Mouse (Mus musculus) liver, embryonic 11.5 days (tissue): ENCODE measurements at regions not wholly inside any gene's neighbourhood (a gene's known extent, or its start where the extent isn't known, plus 50 kb on each side); places are given as distances from the start of the nearest gene placed in this dataset.

Experiments
- ATAC-seq: fragments of 200-750 bp; cut with Nextera tagmentation; replicated peaks from 2 replicates; pipeline ENCODE4 v1.8.0; 2017; ENCODE audit warnings: moderate number of reproducible peaks, mild to moderate bottlenecking, moderate TSS enrichment, moderate library complexity; ENCODE audit not compliant: low FRiP score
- DNase-seq: peaks from one replicate; pipeline ENCODE4 v3.0.0-alpha.2; 2017; ENCODE audit warnings: low spot score
- H3K27ac ChIP-seq: fragments of 300-500 bp; sonication (generic); 2 replicates; pipeline ENCODE4 v1.5.1; 2014; ENCODE audit warnings: mild to moderate bottlenecking, low read depth, low read length, control low read depth
- H3K27me3 ChIP-seq: fragments of 300-500 bp; sonication (generic); replicated peaks from 2 replicates; pipeline ENCODE4 v1.6.1; 2014; ENCODE audit warnings: low read length, mixed read lengths; ENCODE audit not compliant: control insufficient read depth, insufficient read depth
- H3K36me3 ChIP-seq: fragments of 300-500 bp; sonication (generic); 2 replicates; pipeline ENCODE4 v1.6.1; 2014; ENCODE audit warnings: mild to moderate bottlenecking, low read length, moderate library complexity, mixed read lengths; ENCODE audit not compliant: control insufficient read depth, insufficient read depth
- H3K4me1 ChIP-seq: fragments of 300-500 bp; sonication (generic); replicated peaks from 2 replicates; pipeline ENCODE4 v1.6.1; 2014; ENCODE audit warnings: low read length, mixed read lengths; ENCODE audit not compliant: control insufficient read depth, insufficient read depth
- H3K4me2 ChIP-seq: fragments of 300-500 bp; sonication (generic); 2 replicates; pipeline ENCODE4 v1.6.1; 2014; ENCODE audit warnings: mild to moderate bottlenecking, control low read depth, moderate library complexity
- H3K4me3 ChIP-seq: fragments of 300-500 bp; sonication (generic); 2 replicates; pipeline ENCODE4 v1.5.1; 2014; ENCODE audit warnings: low read depth, low read length, control low read depth
- H3K9ac ChIP-seq: fragments of 300-500 bp; sonication (generic); 2 replicates; pipeline ENCODE4 v1.6.1; 2014; ENCODE audit warnings: low read depth, low read length, control low read depth
- H3K9me3 ChIP-seq: fragments of 300-500 bp; sonication (generic); 2 replicates; pipeline ENCODE4 v1.6.1; 2016; ENCODE audit warnings: low read length, inconsistent platforms, mixed read lengths; ENCODE audit not compliant: control insufficient read depth
- WGBS: fragments of 180-500 bp; shearing (Covaris S2); extraction: QIAGEN DNeasy Blood & Tissue Kit; methylation state at CpG from one replicate; pipeline ENCODE4 v1.1.7; 2014; 5-methylcytosine and 5-hydroxymethylcytosine counted together

GRCm38 (mm10) chr1:91734731-91735130, 66.5 kb upstream of the Twist2 start:
- WGBS: 87% methylated on average over 2 of the region's 2 CpGs

DNA sequence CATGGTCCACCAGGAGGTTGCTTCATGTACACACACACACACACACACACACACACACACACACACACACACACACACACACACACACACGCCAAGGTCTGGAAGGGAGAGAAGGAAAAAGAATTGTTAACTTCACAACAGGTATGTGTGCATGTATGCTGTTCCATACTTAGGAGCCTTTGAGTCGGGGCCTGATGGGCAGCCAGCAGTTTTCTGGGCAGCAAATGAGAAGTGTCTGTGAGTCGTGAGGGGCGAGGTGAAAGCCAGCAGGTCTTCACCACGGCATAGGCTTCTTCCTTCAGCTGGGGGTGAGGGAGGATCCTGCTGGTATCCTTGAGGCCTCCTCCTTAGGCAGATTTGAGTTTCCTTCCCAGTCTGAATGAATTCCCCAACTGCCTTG, 65.8 kb upstream of the Twist2 start:
- ATAC-seq (no peak), DNase-seq (peak; percentile 6)
- Histone ChIP-seq H3K4me1 (no peaks in the 10 kb centered on the region), H3K27ac (no peak overlapping the region), H3K36me3 (no peaks in the 10 kb centered on the region), H3K27me3 (no peaks in the 10 kb centered on the region), H3K4me3 (no peak overlapping the region), H3K9ac (no peak overlapping the region), H3K4me2 (no peak overlapping the region), H3K9me3 (no peaks in the 10 kb centered on the region)
- 67% methylated on average over 4 of the region's 5 CpGs for WGBS

More at GRCm38 (mm10) chr1:91734731-91735130, 66.5 kb upstream of the Twist2 start:
- no peak for ATAC-seq
- Histone ChIP-seq H3K4me3 (no peak overlapping the region), H3K9ac (no peak overlapping the region), H3K4me1 (no peaks in the 10 kb centered on the region), H3K36me3 (no peaks in the 10 kb centered on the region), H3K4me2 (no peak overlapping the region), H3K27me3 (no peaks in the 10 kb centered on the region), H3K9me3 (no peaks in the 10 kb centered on the region), H3K27ac (no peak overlapping the region)
- DNase-seq: no peak

DNA sequence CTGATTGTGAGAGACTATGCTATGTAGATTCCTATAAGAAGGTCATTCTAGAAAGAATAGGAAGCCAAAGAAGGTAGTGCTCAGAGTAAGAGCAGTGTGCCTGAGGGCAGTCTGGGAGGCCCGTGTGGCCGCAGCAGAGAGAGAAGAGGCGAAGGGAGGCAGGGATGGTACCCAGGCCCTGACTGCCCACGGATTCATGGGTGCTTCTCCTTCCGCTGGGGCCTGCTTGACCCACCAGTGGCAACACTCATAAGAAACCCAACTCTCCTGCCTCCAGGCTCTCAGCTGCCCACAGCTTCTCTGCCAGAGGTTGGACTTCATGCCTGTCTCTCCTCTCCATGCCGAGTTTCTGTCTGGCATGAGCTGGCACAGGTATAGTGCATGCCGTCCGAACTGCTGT, 60.6 kb upstream of the Twist2 start:
- Histone ChIP-seq H3K4me1 (no peaks in the 10 kb centered on the region), H3K36me3 (no peaks in the 10 kb centered on the region), H3K4me3 (no peak overlapping the region), H3K9me3 (no peaks in the 10 kb centered on the region), H3K4me2 (no peak overlapping the region), H3K27ac (no peak overlapping the region), H3K27me3 (no peaks in the 10 kb centered on the region), H3K9ac (no peak overlapping the region)
- 86% methylated on average over 8 of the region's 8 CpGs for WGBS
- ATAC-seq (no peak), DNase-seq (no peak)

GRCm38 (mm10) chr1:91742031-91742430, 59.2 kb upstream of the Twist2 start:
- H3K4me1 ChIP-seq: no peaks in the 10 kb centered on the region
- WGBS: 87% methylated on average over 7 of the region's 7 CpGs
- no peak overlapping the region for H3K27ac ChIP-seq
- DNase-seq (no peak), ATAC-seq (no peak)
- no peak overlapping the region for H3K4me2 ChIP-seq
- no peaks in the 10 kb centered on the region for H3K27me3 ChIP-seq
- no peak overlapping the region for H3K9ac ChIP-seq
- no peaks in the 10 kb centered on the region for H3K9me3 ChIP-seq
- no peaks in the 10 kb centered on the region for H3K36me3 ChIP-seq
- H3K4me3 ChIP-seq: no peak overlapping the region

DNA sequence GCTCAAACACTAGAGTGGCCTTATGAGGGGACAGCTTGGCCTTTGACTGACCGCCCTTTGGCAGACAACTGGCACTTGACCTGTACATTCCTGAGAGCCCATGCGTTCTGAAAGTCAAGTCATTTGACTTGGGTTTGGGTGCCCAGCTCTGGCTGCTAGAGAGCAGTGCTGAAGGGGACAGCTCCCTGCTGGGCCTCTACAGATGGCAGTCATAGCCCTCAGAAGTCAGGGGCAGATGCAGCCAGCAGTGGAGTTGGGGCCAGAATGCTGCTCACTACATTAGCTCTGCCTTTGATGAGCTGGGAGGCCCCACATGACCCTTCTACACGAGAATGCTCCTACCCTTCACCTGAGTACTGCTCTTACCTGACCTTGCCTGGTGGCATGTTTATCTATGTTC, 58.3 kb upstream of the Twist2 start:
- Histone ChIP-seq H3K4me2 (no peak overlapping the region), H3K27me3 (no peaks in the 10 kb centered on the region), H3K4me3 (no peak overlapping the region), H3K27ac (no peak overlapping the region), H3K9ac (no peak overlapping the region), H3K4me1 (no peaks in the 10 kb centered on the region), H3K36me3 (no peaks in the 10 kb centered on the region), H3K9me3 (no peaks in the 10 kb centered on the region)
- ATAC-seq: no peak
- DNase-seq: no peak
- WGBS: 46% methylated on average over 3 of the region's 3 CpGs

DNA sequence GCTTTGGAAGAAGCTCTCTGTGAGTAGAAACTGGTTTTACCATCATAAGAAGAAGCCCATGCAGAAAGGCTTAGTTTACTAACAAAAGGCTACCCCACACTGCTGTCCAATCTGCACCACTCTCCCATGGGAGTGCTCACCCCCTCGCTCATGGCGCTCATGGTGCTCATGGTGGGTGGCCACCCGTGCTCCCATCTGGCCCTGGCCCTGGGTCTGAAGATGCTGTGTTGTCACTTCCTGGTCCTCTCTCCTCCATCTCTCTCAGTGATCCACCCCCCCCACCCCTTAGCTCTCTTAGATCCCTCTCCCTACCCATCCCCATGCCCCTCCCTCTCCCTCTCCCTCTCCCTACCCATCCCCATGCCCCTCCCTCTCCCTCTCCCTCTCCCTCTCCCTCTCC, 57.2 kb upstream of the Twist2 start:
- H3K4me1 ChIP-seq: no peaks in the 10 kb centered on the region
- H3K36me3 ChIP-seq: no peaks in the 10 kb centered on the region
- H3K9ac ChIP-seq: no peak overlapping the region
- DNase-seq (no peak), ATAC-seq (no peak)
- H3K9me3 ChIP-seq: no peaks in the 10 kb centered on the region
- H3K27ac ChIP-seq: no peak overlapping the region
- 91% methylated on average over 3 of the region's 3 CpGs for WGBS
- no peak overlapping the region for H3K4me3 ChIP-seq
- no peak overlapping the region for H3K4me2 ChIP-seq
- no peaks in the 10 kb centered on the region for H3K27me3 ChIP-seq

GRCm38 (mm10) chr1:91744701-91745100, 56.6 kb upstream of the Twist2 start:
- Histone ChIP-seq H3K4me2 (no peak overlapping the region), H3K9ac (no peak overlapping the region), H3K27ac (no peak overlapping the region), H3K4me1 (no peaks in the 10 kb centered on the region), H3K36me3 (no peaks in the 10 kb centered on the region), H3K9me3 (no peaks in the 10 kb centered on the region), H3K27me3 (no peaks in the 10 kb centered on the region), H3K4me3 (no peak overlapping the region)
- DNase-seq: peak; percentile 15
- no peak for ATAC-seq
- WGBS: 76% methylated on average over 5 of the region's 5 CpGs

DNA sequence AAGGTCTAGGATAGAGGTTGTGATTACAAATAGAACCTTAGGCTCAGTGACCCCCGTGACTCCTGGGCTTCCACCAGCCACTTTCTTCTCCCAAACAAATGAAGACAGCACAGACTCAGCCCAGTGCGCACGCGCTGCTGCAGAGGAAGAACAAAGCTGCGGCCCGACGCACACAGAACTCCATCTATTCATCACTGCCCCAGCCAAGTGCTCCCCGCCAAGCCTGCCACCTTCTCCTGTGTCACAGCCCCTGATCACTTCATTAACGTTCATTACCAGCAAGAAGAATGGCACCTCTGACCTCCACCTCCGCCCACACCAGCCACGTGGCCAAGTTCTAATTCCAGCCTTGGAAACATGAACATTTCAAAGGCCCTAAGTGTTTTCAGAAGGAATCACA, 53.7 kb upstream of the Twist2 start:
- DNase-seq: peak; percentile 28
- Histone ChIP-seq H3K9ac (no peak overlapping the region), H3K4me1 (no peaks in the 10 kb centered on the region), H3K36me3 (no peaks in the 10 kb centered on the region), H3K27me3 (no peaks in the 10 kb centered on the region), H3K4me2 (no peak overlapping the region), H3K27ac (no peak overlapping the region), H3K4me3 (no peak overlapping the region), H3K9me3 (no peaks in the 10 kb centered on the region)
- no peak for ATAC-seq
- WGBS: 59% methylated on average over 11 of the region's 11 CpGs
